Mouse (Mus musculus) liver, embryonic 13.5 days (tissue): ENCODE data around the gene St14. TPM values are rescaled to one million over a fixed set of nuclear protein-coding genes. Genes with fewer than 3 reads are reported as not detected.

Experiments
- ATAC-seq: fragments of 200-750 bp; cut with Nextera tagmentation; 2 replicates; pipeline ENCODE4 v1.8.0; 2017; ENCODE audit warnings: low read depth, mild to moderate bottlenecking, moderate number of reproducible peaks, moderate library complexity
- DNase-seq: peaks from one replicate; pipeline ENCODE4 v3.0.0; 2022
- H3K27ac ChIP-seq: fragments of 300-500 bp; sonication (generic); 2 replicates; pipeline ENCODE4 v1.5.1; 2015; ENCODE audit warnings: moderate library complexity, mild to moderate bottlenecking, inconsistent platforms
- H3K27me3 ChIP-seq: fragments of 300-500 bp; sonication (generic); 2 replicates; pipeline ENCODE4 v1.6.1; 2015; ENCODE audit warnings: mild to moderate bottlenecking, inconsistent platforms
- H3K36me3 ChIP-seq: fragments of 300-500 bp; sonication (generic); 2 replicates; pipeline ENCODE4 v1.6.1; 2015; ENCODE audit warnings: mild to moderate bottlenecking, inconsistent platforms
- H3K4me1 ChIP-seq: fragments of 300-500 bp; sonication (generic); replicated peaks from 2 replicates; pipeline ENCODE4 v1.6.1; 2015; ENCODE audit warnings: inconsistent platforms
- H3K4me2 ChIP-seq: fragments of 300-500 bp; sonication (generic); 2 replicates; pipeline ENCODE4 v1.6.1; 2015; ENCODE audit warnings: inconsistent platforms, mild to moderate bottlenecking, moderate library complexity
- H3K4me3 ChIP-seq: fragments of 300-500 bp; sonication (generic); replicated peaks from 2 replicates; pipeline ENCODE4 v1.5.1; 2015; ENCODE audit warnings: mild to moderate bottlenecking, inconsistent platforms
- H3K9ac ChIP-seq: fragments of 300-500 bp; sonication (generic); 2 replicates; pipeline ENCODE4 v1.6.1; 2015; ENCODE audit warnings: mild to moderate bottlenecking, inconsistent platforms
- H3K9me3 ChIP-seq: fragments of 300-500 bp; sonication (generic); replicated peaks from 2 replicates; pipeline ENCODE4 v1.6.1; 2016; ENCODE audit warnings: inconsistent platforms
- WGBS: fragments of 180-500 bp; shearing (Covaris S2); methylation state at CpG from one replicate; pipeline ENCODE4 v1.1.7; 2015; ENCODE audit not compliant: insufficient replicate concordance; 5-methylcytosine and 5-hydroxymethylcytosine counted together
- polyA plus RNA-seq: library from polyadenylated mRNA; unstranded; fragments of >200 nt; fragmentation: Nextera tagmentation; extraction: Ambion mirVana; gene quantifications from 2 replicates; pipeline ENCODE4 v1.2.1, GENCODE M21; 2015

Gene St14
- polyA plus RNA-seq, 1 experiment from 2014 or later = 0.41 TPM

GRCm38 (mm10) chr9:31092111-31092832 is 39.4 kb downstream of the St14 start:
- H3K9me3 ChIP-seq = no peaks in the 10 kb centered on the region
- H3K4me2 ChIP-seq = no peak overlapping the region
- H3K36me3 ChIP-seq = no peaks in the 10 kb centered on the region
- DNase-seq = no peak
- no peak overlapping the region for H3K9ac ChIP-seq
- 69% methylated on average over 18 of the region's 18 CpGs for WGBS
- no peaks in the 10 kb centered on the region for H3K4me1 ChIP-seq
- H3K4me3 ChIP-seq = no peak overlapping the region
- H3K27me3 ChIP-seq = no peaks in the 10 kb centered on the region
- no peak overlapping the region for H3K27ac ChIP-seq
- ATAC-seq = no peak

GRCm38 (mm10) chr9:31091162-31091581 is 40.5 kb downstream of the St14 start:
- H3K27ac ChIP-seq = no peak overlapping the region
- no peaks in the 10 kb centered on the region for H3K4me1 ChIP-seq
- WGBS = 78% methylated on average over 10 of the region's 10 CpGs
- ATAC-seq = no peak
- H3K9ac ChIP-seq = no peak overlapping the region
- DNase-seq = no peak
- H3K36me3 ChIP-seq = no peaks in the 10 kb centered on the region
- H3K4me2 ChIP-seq = no peak overlapping the region
- no peaks in the 10 kb centered on the region; the same call in 1 of the 2 replicates for H3K27me3 ChIP-seq
- no peak overlapping the region for H3K4me3 ChIP-seq
- no peaks in the 10 kb centered on the region for H3K9me3 ChIP-seq

- Histone ChIP-seq H3K4me1 (no peaks in the 10 kb centered on the region), H3K36me3 (no peaks in the 10 kb centered on the region), H3K27me3 (no peaks in the 10 kb centered on the region; the same call in 1 of the 2 replicates), H3K9me3 (no peaks in the 10 kb centered on the region), H3K4me2 (no peak overlapping the region), H3K4me3 (no peak overlapping the region), H3K9ac (no peak overlapping the region), H3K27ac (no peak overlapping the region)
- no peak for DNase-seq
- ATAC-seq = no peak
- WGBS = 54% methylated on average over 29 of the region's 29 CpGs
Measured at GRCm38 (mm10) chr9:31090081-31091023, 41.3 kb downstream of the St14 start.

- Histone ChIP-seq H3K27ac (no peak overlapping the region), H3K27me3 (no peaks in the 10 kb centered on the region; the same call in 1 of the 2 replicates), H3K9me3 (no peaks in the 10 kb centered on the region), H3K9ac (no peak overlapping the region), H3K4me2 (no peak overlapping the region), H3K4me1 (peaks cover under 1% of the 10 kb centered on the region; the same call in 1 of the 2 replicates), H3K36me3 (no peaks in the 10 kb centered on the region), H3K4me3 (no peak overlapping the region)
- WGBS = 64% methylated on average over 9 of the region's 9 CpGs
- ATAC-seq (no peak), DNase-seq (no peak)
Measured at GRCm38 (mm10) chr9:31089541-31089940, 42.1 kb downstream of the St14 start.

GRCm38 (mm10) chr9:31088883-31089282 is 42.8 kb downstream of the St14 start:
- Histone ChIP-seq H3K4me1 (peaks cover 6% of the 10 kb centered on the region; the same call in 1 of the 2 replicates), H3K36me3 (no peaks in the 10 kb centered on the region), H3K27ac (no peak overlapping the region), H3K9me3 (no peaks in the 10 kb centered on the region), H3K4me2 (no peak overlapping the region), H3K27me3 (no peaks in the 10 kb centered on the region; the same call in 1 of the 2 replicates), H3K4me3 (no peak overlapping the region), H3K9ac (no peak overlapping the region)
- 44% methylated on average over 4 of the region's 4 CpGs for WGBS
- no peak for ATAC-seq
- no peak for DNase-seq

GRCm38 (mm10) chr9:31088116-31088515 is 43.5 kb downstream of the St14 start:
- Histone ChIP-seq H3K9me3 (no peaks in the 10 kb centered on the region), H3K27ac (no peak overlapping the region), H3K9ac (no peak overlapping the region), H3K36me3 (no peaks in the 10 kb centered on the region), H3K4me2 (no peak overlapping the region), H3K4me1 (peaks cover 6% of the 10 kb centered on the region; the same call in 1 of the 2 replicates), H3K4me3 (no peak overlapping the region), H3K27me3 (peaks cover 5% of the 10 kb centered on the region)
- DNase-seq (no peak), ATAC-seq (no peak)
- 38% methylated on average over 3 of the region's 3 CpGs for WGBS

GRCm38 (mm10) chr9:31087466-31087865 is 44.2 kb downstream of the St14 start:
- 61% methylated on average over 4 of the region's 4 CpGs for WGBS
- Histone ChIP-seq H3K4me1 (peaks cover 6% of the 10 kb centered on the region; the same call in 1 of the 2 replicates), H3K27ac (no peak overlapping the region), H3K4me3 (no peak overlapping the region), H3K36me3 (no peaks in the 10 kb centered on the region), H3K27me3 (peaks cover 10% of the 10 kb centered on the region), H3K4me2 (no peak overlapping the region), H3K9ac (no peak overlapping the region), H3K9me3 (no peaks in the 10 kb centered on the region)
- ATAC-seq (no peak), DNase-seq (no peak)

- Histone ChIP-seq H3K27me3 (peaks cover 10% of the 10 kb centered on the region), H3K9me3 (no peaks in the 10 kb centered on the region), H3K27ac (no peak overlapping the region), H3K4me1 (peaks cover 6% of the 10 kb centered on the region; the same call in 1 of the 2 replicates), H3K36me3 (no peaks in the 10 kb centered on the region), H3K9ac (no peak overlapping the region), H3K4me3 (no peak overlapping the region), H3K4me2 (no peak overlapping the region)
- 64% methylated on average over 7 of the region's 7 CpGs for WGBS
- ATAC-seq (no peak), DNase-seq (no peak)
Measured at GRCm38 (mm10) chr9:31086754-31087145, 44.9 kb downstream of the St14 start.

- no peak for ATAC-seq
- 15% methylated on average over 10 of the region's 10 CpGs for WGBS
Measured at GRCm38 (mm10) chr9:31086085-31086753, 45.4 kb downstream of the St14 start.

GRCm38 (mm10) chr9:31085556-31085955 is 46.1 kb downstream of the St14 start:
- DNase-seq (no peak), ATAC-seq (no peak)
- 48% methylated on average over 5 of the region's 5 CpGs for WGBS
- Histone ChIP-seq H3K4me2 (no peak overlapping the region), H3K4me1 (peaks cover 6% of the 10 kb centered on the region; the same call in 1 of the 2 replicates), H3K9me3 (no peaks in the 10 kb centered on the region), H3K4me3 (no peak overlapping the region), H3K27ac (no peak overlapping the region), H3K9ac (no peak overlapping the region), H3K36me3 (no peaks in the 10 kb centered on the region), H3K27me3 (peaks cover 10% of the 10 kb centered on the region)

More at GRCm38 (mm10) chr9:31086085-31086753, 45.4 kb downstream of the St14 start:
- H3K9me3 ChIP-seq = no peaks in the 10 kb centered on the region
- H3K9ac ChIP-seq = no peak overlapping the region
- H3K27me3 ChIP-seq = peaks cover 10% of the 10 kb centered on the region
- H3K4me1 ChIP-seq = peaks cover 6% of the 10 kb centered on the region; the same call in 1 of the 2 replicates
- H3K27ac ChIP-seq = no peak overlapping the region
- DNase-seq = no peak
- H3K4me3 ChIP-seq = no peak overlapping the region
- no peaks in the 10 kb centered on the region for H3K36me3 ChIP-seq
- no peak overlapping the region for H3K4me2 ChIP-seq

- H3K36me3 ChIP-seq = no peaks in the 10 kb centered on the region
- WGBS = 57% methylated on average over 6 of the region's 6 CpGs
- no peak for DNase-seq
Measured at GRCm38 (mm10) chr9:31082771-31083170, 48.9 kb downstream of the St14 start.

More at GRCm38 (mm10) chr9:31082771-31083170, 48.9 kb downstream of the St14 start:
- Histone ChIP-seq H3K4me2 (no peak overlapping the region), H3K9ac (no peak overlapping the region), H3K9me3 (no peaks in the 10 kb centered on the region), H3K4me1 (peaks cover 6% of the 10 kb centered on the region; the same call in 1 of the 2 replicates), H3K27me3 (peaks cover 10% of the 10 kb centered on the region), H3K4me3 (no peak overlapping the region), H3K27ac (no peak overlapping the region)
- no peak for ATAC-seq
